8 mouse cellular contexts compared by ENCODE assay signal in the genomic region with DNA sequence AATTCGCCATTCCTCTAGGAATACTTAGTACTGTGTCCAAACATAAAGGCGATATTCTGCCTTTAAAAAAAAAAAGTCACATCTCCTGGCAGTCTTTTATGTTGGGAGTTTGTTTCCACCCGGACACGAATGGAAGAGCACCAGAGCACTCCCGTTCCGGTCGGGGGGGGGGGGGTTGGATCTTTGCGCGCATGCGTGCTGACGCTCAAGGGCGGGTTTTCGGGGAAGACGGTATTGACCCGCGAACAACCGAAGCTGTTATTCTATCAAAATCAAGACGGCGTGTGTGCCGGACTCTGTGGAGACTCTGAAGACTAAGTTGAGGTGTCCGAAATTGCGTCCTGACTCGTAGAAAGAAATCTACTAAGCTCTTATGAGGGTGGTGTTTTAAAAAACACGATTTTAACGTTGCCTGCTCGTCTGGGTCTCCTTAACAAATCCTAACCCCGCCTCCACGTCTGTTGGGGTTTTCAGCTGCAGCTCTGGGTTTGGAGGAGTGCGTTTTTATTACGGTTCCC. TPM values are rescaled to one million over a fixed set of nuclear protein-coding genes. Genes with fewer than 3 reads are reported as not detected.
DNase-seq lines count a peak whose midpoint lies in the region; ATAC-seq and TF ChIP-seq lines count a peak whose summit lies in the region.

No protein-coding gene starts in this region.

- H3K9ac ChIP-seq in heart, embryonic 15.5 days = peak overlapping the region; percentile 94
- H3K9ac ChIP-seq in liver, embryonic 15.5 days = peak overlapping the region; percentile 91
- peak overlapping the region; percentile 84 for H3K9ac ChIP-seq in neural tube, embryonic 12.5 days

- peak overlapping the region; percentile 94 for H3K27ac ChIP-seq in forebrain, embryonic 10.5 days
- H3K27ac ChIP-seq in heart, embryonic 15.5 days = peak overlapping the region; percentile 88
- H3K27ac ChIP-seq in liver, embryonic 15.5 days (replicated peaks) = peak overlapping the region; percentile 84
- no peak overlapping the region for H3K27ac ChIP-seq in neural tube, embryonic 12.5 days
- H3K27ac ChIP-seq in testis, adult 2 months (ENCODE audit: control insufficient read depth, insufficient read depth, low read depth, low read length) = peak overlapping the region; percentile 91

- peak; percentile 69 for TF ChIP-seq POLR2A in testis, adult 2 months (IDR thresholded peaks at IDR 0.05; ENCODE audit: control insufficient read depth, low read depth, low read length)

- peak; percentile 71 for ATAC-seq in heart, embryonic 15.5 days (replicated peaks; ENCODE audit: insufficient number of reproducible peaks, insufficient read depth, low FRiP score, low read depth)
- peak; percentile 86 for ATAC-seq in liver, embryonic 15.5 days (ENCODE audit: insufficient read depth)
- ATAC-seq in neural tube, embryonic 12.5 days (ENCODE audit: low FRiP score, low read depth) = peak; percentile 79

- DNase-seq in CD8-positive naive resting alpha-beta T cell, adult 2 months (ENCODE audit: low read depth in 2 of 2, low spot score in 2 of 2) = peak; percentile 77 to 83
- DNase-seq in c-Kit-positive CD71-negative TER-119-negative erythroid progenitor cells, embryonic 14.5 days (ENCODE audit: low read depth) = peak; percentile 93
- DNase-seq in forebrain, embryonic 10.5 days (ENCODE audit: extremely low spot score, low spot score) = peak; percentile 89
- DNase-seq in kidney, postnatal 25 days = peak; percentile 88 to 92

- H3K9me3 ChIP-seq in forebrain, embryonic 10.5 days = no peaks in the 10 kb centered on the region
- H3K9me3 ChIP-seq in heart, embryonic 15.5 days (replicated peaks) = no peaks in the 10 kb centered on the region
- H3K9me3 ChIP-seq in liver, embryonic 15.5 days (replicated peaks) = no peaks in the 10 kb centered on the region
- H3K9me3 ChIP-seq in neural tube, embryonic 12.5 days = no peaks in the 10 kb centered on the region

- peaks cover 43% of the 10 kb centered on the region for H3K36me3 ChIP-seq in forebrain, embryonic 10.5 days (replicated peaks)
- H3K36me3 ChIP-seq in heart, embryonic 15.5 days = peaks cover 35% of the 10 kb centered on the region
- peaks cover 37% of the 10 kb centered on the region for H3K36me3 ChIP-seq in liver, embryonic 15.5 days (replicated peaks)
- peaks cover 35% of the 10 kb centered on the region for H3K36me3 ChIP-seq in neural tube, embryonic 12.5 days
- H3K36me3 ChIP-seq in testis, adult 2 months (ENCODE audit: control insufficient read depth, insufficient read depth, low read length) = peaks cover 2% of the 10 kb centered on the region; the same call in 1 of the 2 replicates

- peaks cover 32% of the 10 kb centered on the region for H3K4me1 ChIP-seq in forebrain, embryonic 10.5 days
- H3K4me1 ChIP-seq in heart, embryonic 15.5 days (replicated peaks) = peaks cover 25% of the 10 kb centered on the region
- peaks cover 27% of the 10 kb centered on the region for H3K4me1 ChIP-seq in liver, embryonic 15.5 days (replicated peaks)
- peaks cover 17% of the 10 kb centered on the region for H3K4me1 ChIP-seq in neural tube, embryonic 12.5 days
- H3K4me1 ChIP-seq in testis, adult 2 months (ENCODE audit: control insufficient read depth, insufficient read depth, low read length) = peaks cover 2% of the 10 kb centered on the region

- peak overlapping the region; percentile 98 for H3K4me3 ChIP-seq in forebrain, embryonic 10.5 days
- H3K4me3 ChIP-seq in heart, embryonic 15.5 days = peak overlapping the region; percentile 98
- peak overlapping the region; percentile 94 for H3K4me3 ChIP-seq in liver, embryonic 15.5 days (replicated peaks)
- peak overlapping the region; percentile 93 for H3K4me3 ChIP-seq in neural tube, embryonic 12.5 days
- peak overlapping the region; percentile 93 for H3K4me3 ChIP-seq in testis, adult 2 months (ENCODE audit: control insufficient read depth, low read depth, low read length)

- under 1% methylated on average over 30 of the region's 30 CpGs for WGBS in forebrain, embryonic 10.5 days
- under 1% methylated on average over 30 of the region's 30 CpGs for WGBS in heart, embryonic 15.5 days
- under 1% methylated on average over 30 of the region's 30 CpGs for WGBS in liver, embryonic 15.5 days (ENCODE audit: insufficient replicate concordance)
- under 1% methylated on average over 30 of the region's 30 CpGs for WGBS in neural tube, embryonic 12.5 days

- peak overlapping the region; percentile 93 for H3K4me2 ChIP-seq in heart, embryonic 15.5 days
- peak overlapping the region; percentile 99 for H3K4me2 ChIP-seq in liver, embryonic 15.5 days
- peak overlapping the region; percentile 83 for H3K4me2 ChIP-seq in neural tube, embryonic 12.5 days (replicated peaks)

- no peak for TF ChIP-seq CTCF in testis, adult 2 months (IDR thresholded peaks at IDR 0.05; ENCODE audit: control insufficient read depth, insufficient read depth, insufficient replicate concordance, low read depth, low read length)

- H3K27me3 ChIP-seq in forebrain, embryonic 10.5 days (ENCODE audit: poor library complexity, severe bottlenecking) = no peaks in the 10 kb centered on the region
- H3K27me3 ChIP-seq in heart, embryonic 15.5 days = no peaks in the 10 kb centered on the region
- no peaks in the 10 kb centered on the region for H3K27me3 ChIP-seq in liver, embryonic 15.5 days
- H3K27me3 ChIP-seq in neural tube, embryonic 12.5 days (replicated peaks) = no peaks in the 10 kb centered on the region
- H3K27me3 ChIP-seq in testis, adult 2 months (ENCODE audit: control insufficient read depth, insufficient read depth, low read length) = no peaks in the 10 kb centered on the region

RNA-seq across cellular contexts. Expression of a gene that starts 0.4 kb away (rescaled TPM):
- polyA plus RNA-seq in forebrain, embryonic 10.5 days (2016; fragmentation: Nextera tagmentation; extraction: Ambion mirVana) = 17.5 and 18.5 TPM in 2 replicates
- 8.4 and 8.6 TPM in 2 replicates for polyA plus RNA-seq in heart, embryonic 15.5 days (2015; fragmentation: Nextera tagmentation; extraction: Ambion mirVana)
- polyA plus RNA-seq in liver, embryonic 15.5 days (2015; fragmentation: Nextera tagmentation; extraction: Ambion mirVana) = 3.8 and 4.6 TPM in 2 replicates
- polyA plus RNA-seq in neural tube, embryonic 12.5 days (2016; fragmentation: Nextera tagmentation; extraction: Ambion mirVana) = 15.1 and 16.1 TPM in 2 replicates
- 25.3 and 25.8 TPM in 2 replicates for polyA plus RNA-seq in testis, adult 2 months (2012; rRNA removed)

RNA-seq across cellular contexts. Expression of a gene that starts 0.5 kb away (rescaled TPM):
- 82.4 and 86.8 TPM in 2 replicates for polyA plus RNA-seq in forebrain, embryonic 10.5 days (2016; fragmentation: Nextera tagmentation; extraction: Ambion mirVana)
- 90.9 and 98.9 TPM in 2 replicates for polyA plus RNA-seq in heart, embryonic 15.5 days (2015; fragmentation: Nextera tagmentation; extraction: Ambion mirVana)
- polyA plus RNA-seq in liver, embryonic 15.5 days (2015; fragmentation: Nextera tagmentation; extraction: Ambion mirVana) = 35.4 and 37.5 TPM in 2 replicates
- 79.4 and 86.6 TPM in 2 replicates for polyA plus RNA-seq in neural tube, embryonic 12.5 days (2016; fragmentation: Nextera tagmentation; extraction: Ambion mirVana)
- polyA plus RNA-seq in testis, adult 2 months (2012; rRNA removed) = 9.0 and 9.6 TPM in 2 replicates

RNA-seq across cellular contexts. Expression of a gene that starts 25.8 kb away (rescaled TPM):
- not detected in 2 replicates for polyA plus RNA-seq in forebrain, embryonic 10.5 days (2016; fragmentation: Nextera tagmentation; extraction: Ambion mirVana)
- 0.25 TPM in 1 of 2 replicates, not detected in the other for polyA plus RNA-seq in heart, embryonic 15.5 days (2015; fragmentation: Nextera tagmentation; extraction: Ambion mirVana)
- polyA plus RNA-seq in liver, embryonic 15.5 days (2015; fragmentation: Nextera tagmentation; extraction: Ambion mirVana) = not detected in 2 replicates
- polyA plus RNA-seq in neural tube, embryonic 12.5 days (2016; fragmentation: Nextera tagmentation; extraction: Ambion mirVana) = not detected in 2 replicates
- polyA plus RNA-seq in testis, adult 2 months (2012; rRNA removed) = 48.0 and 50.5 TPM in 2 replicates

Comparison
In these comparisons a context has a peak if more than half of its experiments do, and no peak if none do; other contexts are left out.
1. RNA of a gene that starts 25.8 kb away (polyA plus RNA-seq): 48.0 to 50.5 TPM in testis, adult 2 months; 0.25 TPM in heart, embryonic 15.5 days, not detected in neural tube, embryonic 12.5 days, not detected in forebrain, embryonic 10.5 days and not detected in liver, embryonic 15.5 days; every median in the first group is over 10 times any median in the second.
2. Peak in every context shown above with its lines, with median percentiles within 50 percentile points of each other: DNase-seq, H3K4me3 ChIP-seq, ATAC-seq, H3K4me2 ChIP-seq and H3K9ac ChIP-seq.